Mouse (Mus musculus): ENCODE measurements at regions not wholly inside any gene's neighbourhood (a gene's known extent, or its start where the extent isn't known, plus 50 kb on each side); places are given as distances from the start of the nearest gene placed in this dataset.

DNA sequence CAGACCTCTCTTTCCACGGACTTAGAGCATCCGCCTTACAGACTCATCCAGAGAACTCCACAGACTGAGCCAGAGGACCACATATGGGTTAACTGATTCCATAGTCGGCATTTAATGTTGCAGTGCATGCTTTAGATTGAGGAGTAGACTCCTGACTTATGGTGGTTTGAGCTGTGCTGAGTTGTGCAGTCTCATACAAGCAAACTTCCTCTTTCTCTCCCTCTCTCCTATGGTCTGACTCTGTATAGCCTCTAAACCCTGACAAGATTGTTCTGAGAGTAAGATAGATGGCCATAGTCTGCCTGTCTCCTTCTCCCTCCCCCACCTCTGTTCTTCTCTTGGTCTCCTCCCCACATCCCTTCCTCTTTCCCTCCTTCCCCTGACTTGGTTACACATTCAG, 616.0 kb downstream of the Ryr2 start:
- in situ Hi-C loops (cut with MboI, MseI), result loop anchor here (5.0 kb wide), 1 partner anchor 42 kb away; no protein-coding TSS in a partner anchor

DNA sequence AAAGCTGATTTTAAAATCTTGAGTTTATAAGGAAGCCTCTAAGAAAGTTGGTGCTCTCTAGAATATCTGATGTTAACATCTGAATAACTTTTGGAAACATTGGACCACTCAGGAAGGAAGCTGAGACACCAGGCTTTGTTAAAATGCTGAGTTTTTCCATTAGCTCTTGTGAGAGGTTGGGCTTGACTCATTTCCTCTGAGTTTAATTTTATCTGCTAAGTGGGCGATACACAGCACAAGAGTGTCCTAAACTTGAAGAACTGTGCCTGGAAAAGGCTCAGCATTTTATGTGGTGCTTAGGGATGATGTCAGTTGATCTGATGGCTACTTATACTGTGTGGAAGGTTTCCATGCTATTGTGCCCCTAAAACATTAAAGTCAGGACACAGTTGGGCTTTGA, 623.6 kb downstream of the Ryr2 start:
- in situ Hi-C loops (cut with MboI, MseI), result no loop called here

DNA sequence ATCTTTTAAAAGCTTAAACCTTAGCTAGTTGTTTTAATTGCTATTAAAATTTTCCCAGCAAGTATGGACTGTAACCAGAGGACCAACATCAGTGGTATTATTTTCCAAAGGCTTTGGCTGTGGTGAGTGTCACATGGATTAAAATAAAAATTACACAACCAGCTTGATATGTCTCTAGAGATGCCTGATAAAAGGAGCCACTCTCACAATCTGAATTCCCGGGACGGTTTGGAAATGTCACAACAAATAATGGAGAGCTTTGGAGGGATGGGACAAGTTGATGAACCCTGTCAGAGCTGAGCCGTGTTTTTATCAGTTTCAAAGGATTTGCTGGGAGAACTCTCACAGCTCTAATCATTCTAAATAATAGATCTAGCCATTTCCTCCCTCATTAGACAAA, 624.0 kb downstream of the Ryr2 start:
- in situ Hi-C loops (cut with MboI, MseI), result no loop called here

DNA sequence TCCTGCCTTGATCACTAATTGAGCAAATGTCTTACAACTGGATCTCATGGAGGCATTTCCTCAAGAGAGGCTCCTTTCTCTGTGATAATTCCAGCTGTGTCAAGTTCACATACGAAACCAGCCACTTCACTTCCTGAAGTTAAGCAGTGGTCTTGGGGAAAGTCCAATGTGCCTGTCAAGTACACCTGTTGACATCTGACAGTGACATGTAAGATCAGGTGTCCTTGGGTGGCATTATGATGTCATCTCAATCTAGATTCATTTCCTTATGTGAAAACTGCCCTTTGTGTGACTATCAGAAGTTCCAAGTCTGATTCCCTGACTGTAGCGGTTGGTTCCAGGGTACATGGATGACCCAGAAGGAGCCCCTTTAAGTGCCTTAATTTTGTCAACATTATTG, 646.5 kb downstream of the Ryr2 start:
- in situ Hi-C loops (cut with MboI, MseI), result no loop called here

DNA sequence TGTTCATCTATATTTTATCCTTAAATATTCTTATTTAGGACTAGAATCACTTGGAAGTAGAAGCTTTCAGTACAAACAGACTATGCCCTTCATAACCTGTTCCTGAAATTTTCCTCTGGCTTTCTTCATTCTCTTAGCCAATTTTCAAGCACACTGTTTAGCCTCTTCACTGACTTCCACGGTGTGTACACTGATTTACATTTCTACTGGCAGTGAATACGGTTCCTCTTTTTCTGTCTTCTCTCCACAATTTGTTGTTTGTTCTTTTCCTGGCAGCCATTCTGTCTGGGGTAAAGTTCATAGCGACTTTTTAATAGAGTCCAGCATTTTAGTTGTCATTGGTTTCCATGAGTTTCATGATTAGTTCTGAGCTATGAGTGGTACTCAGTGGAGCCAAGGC, 651.6 kb downstream of the Ryr2 start:
- in situ Hi-C loops (cut with MboI, MseI), result no loop called here

DNA sequence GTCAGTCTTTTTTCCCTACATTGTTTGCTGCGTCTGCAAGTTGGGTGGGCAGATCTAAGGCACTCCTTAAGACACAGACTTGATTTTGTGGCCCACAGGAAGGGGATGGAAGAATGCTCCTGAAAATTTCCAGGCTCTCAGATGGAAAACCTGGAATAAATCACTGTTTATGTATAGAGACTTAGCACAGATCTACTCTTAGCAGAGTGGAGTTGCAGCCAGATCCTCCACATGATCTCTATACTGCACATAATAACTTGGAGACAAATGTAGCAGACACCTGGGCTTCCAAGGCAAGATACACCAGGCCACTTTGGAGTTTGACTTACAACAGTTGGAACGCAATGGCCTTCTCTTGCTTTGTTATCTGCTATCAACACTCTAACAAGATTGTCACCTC, 654.3 kb downstream of the Ryr2 start:
- in situ Hi-C loops (cut with MboI, MseI), result no loop called here

DNA sequence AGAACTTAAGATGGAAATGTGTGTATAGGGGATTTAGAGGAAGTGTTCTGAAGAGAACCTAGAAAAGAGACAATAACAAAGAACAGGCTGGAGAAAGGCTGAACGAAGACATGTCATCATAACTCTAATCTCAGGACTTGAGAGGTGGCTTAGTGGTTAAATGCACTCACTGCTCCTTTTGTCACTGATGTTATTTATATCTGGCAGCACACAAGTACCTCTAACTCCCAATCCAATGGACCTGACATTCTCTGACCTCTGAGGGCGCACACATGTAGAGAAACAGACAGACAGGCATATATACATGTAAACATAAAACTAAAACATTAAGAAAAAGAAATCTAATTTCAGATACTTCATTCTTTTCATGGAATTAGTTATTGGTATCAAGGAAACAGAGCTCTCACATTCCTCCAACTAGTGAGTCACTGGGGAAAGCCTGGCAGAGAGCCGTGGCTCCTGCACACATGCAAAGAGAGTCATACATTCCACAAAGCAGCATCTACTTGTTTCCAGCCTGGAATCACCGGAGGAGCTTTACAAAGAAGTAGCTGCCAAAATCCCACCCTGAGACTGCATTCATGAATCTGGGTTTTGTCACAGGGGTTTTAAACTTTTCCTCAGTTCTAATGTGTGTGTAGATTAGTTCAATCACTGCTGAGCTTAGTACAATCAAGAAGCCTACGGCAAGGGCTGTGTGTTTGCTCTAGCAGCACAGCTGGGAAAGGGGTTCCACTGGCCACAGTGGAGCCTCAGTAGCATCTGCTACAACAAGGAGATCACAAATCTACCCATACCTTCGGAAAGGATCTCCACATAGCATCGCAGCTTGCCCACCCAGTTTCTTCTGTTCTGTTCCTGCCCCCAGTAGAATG, 674.0 kb downstream of the Ryr2 start:
- in situ Hi-C loops (cut with MboI, MseI), result loop anchor here (10.0 kb wide), 1 partner anchor 202 kb away; no protein-coding TSS in a partner anchor

DNA sequence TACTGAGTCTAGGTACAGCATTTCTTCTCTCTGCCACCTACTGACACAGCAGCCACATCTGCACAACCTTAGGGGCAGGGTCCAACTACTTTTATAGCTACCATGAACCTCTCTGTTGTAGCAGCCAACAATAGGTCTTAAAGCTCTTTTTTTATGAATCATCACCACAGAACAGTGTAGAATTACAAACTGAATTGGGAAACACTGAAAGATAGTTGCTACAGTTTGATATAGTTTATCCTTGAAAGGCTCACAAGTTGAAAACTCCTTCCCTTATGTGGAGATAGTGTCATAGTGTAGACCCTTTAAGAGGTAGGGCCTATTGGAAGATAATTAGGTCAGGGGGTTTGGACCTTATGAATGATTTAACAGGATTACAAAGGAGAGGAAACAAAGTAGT, 679.9 kb downstream of the Ryr2 start:
- in situ Hi-C loops (cut with MboI, MseI), result no loop called here

DNA sequence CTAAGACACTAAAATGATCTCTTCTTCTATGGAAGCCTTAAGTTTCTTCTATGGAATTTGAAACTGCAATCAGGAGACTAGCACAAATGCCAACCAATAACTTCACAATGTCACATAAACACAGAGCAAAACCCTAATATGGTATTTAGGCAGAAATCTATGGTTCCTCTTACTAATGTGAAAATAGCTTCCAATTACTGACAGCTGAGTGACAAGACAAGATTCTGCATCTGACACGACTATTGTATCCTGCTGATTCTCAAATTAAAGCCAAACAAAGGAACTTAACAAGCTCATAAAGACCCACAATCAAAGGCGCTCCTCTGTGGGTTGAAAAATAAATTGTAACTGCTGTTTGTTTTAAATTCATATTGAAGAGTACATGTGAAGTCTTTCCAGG, 714.7 kb downstream of the Ryr2 start:
- in situ Hi-C loops (cut with MboI, MseI), result no loop called here

DNA sequence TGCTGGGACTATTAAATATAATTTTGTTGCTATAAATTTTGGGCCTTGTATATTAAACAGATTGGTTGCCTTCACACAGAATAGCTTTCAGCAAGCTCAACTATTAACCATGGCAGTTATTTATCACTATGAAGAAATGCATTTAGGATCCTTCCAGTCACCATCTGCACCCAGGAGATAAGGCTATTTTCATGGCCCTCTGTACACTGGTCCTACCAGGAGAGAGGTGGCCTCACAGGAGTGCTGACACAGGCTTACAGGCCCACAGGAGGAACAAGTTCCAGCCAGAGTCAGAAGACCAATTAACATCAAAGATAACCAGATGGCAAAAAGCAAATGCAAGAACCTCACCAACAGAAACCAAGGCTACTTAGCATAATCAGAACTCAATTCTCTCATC, 731.3 kb downstream of the Ryr2 start:
- in situ Hi-C loops (cut with MboI, MseI), result no loop called here

DNA sequence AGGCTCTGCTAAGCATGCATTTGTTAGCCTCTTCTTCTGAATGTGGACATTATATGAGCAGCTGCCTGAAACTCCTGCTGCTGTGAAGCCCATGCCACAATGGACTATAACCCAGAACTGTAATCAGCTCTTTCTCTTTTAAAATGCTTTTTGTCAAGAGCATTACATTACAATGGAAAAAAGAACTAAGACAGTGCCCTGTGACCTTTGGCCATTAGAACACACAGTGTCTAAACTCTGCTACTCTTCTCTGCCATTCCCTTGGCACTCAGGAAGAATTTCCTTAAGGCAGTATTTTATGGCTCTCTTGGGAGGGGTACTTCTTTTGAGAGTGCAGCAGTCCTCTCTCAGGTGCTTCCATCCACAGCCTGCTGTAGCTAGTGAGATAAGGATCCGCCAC, 737.3 kb downstream of the Ryr2 start:
- in situ Hi-C loops (cut with MboI, MseI), result no loop called here

DNA sequence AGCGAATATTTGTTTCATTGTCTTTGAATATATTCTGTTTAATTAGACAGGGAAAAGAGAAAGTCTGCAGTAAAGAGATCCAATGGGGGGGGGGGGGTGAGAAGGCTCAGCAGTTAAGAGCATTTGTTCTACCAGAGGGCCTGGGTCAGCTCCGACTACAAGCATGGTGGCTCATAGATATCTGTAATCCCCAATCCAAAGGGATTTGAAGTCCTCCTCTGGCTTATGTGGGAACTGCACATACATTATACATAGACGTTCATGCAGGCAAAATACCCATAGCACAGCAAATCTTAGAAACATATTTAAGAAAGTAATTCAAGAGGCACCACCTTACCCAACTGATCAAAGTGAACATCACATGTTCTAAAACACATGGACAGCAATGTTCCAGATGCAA, 743.9 kb downstream of the Ryr2 start:
- in situ Hi-C loops (cut with MboI, MseI), result no loop called here

DNA sequence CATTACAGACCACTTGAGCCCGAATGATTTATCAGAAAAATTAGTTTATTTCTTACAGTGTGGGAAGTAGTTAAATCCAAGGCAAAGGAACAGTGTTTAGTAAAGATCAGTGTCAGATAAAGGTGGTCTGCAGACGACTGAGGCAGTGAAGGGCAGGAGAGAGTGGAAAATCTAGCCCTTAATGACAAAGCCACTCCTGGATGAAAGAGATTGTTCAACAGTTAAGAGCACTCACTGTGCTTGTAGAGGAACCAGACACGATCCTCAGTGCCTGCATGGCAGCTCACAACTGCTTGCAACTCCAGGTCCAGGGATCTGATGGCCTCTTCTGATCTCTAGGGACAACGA, 758.3 kb downstream of the Ryr2 start:
- in situ Hi-C loops (cut with MboI, MseI), result no loop called here

DNA sequence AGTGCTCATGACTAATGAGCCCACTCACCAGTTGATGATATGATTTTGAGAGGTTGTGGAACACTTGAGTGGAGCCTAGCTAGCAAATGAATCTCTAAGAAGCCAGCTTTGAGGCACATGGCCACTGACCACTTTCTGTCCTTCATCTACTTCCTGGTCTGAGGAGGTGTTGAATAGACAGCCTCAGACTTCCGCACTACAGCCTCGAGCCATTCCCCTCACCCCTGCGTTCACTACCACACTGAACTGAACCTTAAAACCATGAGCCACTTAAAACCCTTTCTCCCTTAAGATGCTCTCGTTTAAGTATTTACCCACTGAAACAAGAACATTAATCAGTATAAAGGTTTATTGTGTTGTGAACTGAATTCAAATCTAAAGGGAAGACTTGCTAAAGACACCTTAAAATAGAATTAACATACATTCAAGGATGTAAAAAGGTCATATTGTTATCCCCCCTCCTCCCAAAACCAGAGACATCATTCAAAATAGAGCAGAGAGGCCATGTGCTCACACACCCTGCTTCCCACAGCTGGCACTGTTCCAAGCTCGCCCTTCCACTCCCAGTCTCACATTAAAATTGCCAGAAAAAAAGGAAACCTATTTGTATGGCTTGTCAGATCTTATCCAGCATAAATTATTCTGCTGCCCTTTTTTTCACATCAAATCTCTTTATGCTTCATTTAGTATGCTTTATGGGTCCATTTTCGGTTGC, 758.8 kb downstream of the Ryr2 start:
- in situ Hi-C loops (cut with MboI, MseI), result no loop called here

DNA sequence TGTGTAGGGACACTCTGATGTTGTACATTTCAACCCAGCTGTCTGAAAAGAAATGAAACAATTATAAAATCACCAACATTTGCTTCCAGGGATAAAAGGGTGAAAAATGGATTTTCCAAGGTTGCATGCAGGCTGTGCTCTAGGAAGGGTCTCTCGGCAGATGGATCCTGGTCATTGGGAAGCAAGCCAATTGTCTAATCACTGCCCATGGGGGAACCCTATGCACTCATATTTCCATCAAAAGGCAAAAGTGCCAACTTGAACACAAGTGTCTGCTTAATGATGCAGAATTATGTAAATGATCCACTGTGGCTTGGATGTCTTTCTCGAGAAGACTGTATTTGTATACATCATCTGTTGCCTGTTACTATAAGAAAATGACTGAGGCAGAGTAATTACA, 762.2 kb downstream of the Ryr2 start:
- in situ Hi-C loops (cut with MboI, MseI), result no loop called here

DNA sequence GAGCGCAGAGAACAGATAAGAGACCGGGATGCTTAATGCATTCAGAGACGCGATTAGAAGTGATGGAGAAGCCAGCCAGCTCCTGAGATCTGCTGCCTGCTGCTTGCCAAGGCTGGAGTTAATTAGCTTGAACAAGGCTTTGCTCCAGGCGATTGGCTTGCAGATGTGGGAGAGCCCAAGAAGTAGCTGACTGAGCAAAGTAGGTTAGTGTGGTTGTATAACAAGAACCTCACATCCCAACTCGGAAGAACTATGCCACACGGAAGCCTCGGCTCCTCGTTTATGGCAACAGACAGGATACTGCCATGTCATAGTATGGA, 768.5 kb downstream of the Ryr2 start:
- in situ Hi-C loops (cut with MboI, MseI), result no loop called here

DNA sequence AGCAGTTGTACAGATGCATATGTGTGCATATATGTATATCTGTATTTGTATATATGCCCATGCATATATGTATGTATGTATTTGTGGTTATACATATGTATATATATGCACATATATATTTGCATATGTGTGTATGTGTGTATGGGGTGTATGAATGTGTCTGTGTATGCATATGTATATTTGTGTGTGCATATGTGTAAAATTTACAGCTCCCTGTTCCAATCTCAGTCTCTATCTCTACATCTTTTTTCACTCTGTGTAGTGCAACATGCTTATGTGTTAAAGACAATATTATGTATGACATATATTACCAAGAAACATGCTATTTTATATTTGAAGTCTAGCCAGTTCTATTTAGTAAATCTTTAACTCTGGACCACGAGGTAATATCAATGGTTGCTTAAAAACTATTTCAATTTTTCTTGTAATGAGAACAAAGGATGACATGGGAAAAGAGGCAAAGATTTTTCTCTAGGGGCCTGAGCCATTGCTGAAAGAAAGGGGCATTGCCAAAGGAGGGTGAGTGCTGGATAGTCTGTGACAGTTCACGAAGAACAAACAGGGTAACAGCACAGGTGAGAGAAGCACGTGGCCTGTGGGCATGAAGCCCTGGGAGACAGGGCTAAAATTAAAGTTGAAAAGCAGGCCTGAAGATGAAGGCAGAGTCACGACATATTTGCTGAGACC, 769.0 kb downstream of the Ryr2 start:
- in situ Hi-C loops (cut with MboI, MseI), result no loop called here

DNA sequence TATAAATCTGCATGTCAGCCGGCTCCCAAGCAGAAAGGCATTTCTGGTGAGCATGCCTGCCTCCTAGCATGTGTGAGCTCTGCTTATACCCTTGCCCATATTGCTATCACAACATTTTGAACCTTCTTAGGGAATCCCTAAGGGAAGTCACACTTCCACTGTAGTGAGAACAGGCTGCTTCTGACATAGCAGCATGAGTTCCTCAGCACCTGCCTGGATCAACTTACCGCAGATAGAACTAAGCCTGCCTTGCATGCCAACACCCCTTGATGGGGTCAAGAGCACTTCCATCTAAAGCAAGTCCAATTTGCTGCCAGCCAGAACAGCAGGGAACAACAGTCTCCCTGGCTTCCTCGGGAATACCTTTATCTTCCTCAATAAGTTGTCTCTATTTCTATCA, 769.8 kb downstream of the Ryr2 start:
- in situ Hi-C loops (cut with MboI, MseI), result no loop called here

DNA sequence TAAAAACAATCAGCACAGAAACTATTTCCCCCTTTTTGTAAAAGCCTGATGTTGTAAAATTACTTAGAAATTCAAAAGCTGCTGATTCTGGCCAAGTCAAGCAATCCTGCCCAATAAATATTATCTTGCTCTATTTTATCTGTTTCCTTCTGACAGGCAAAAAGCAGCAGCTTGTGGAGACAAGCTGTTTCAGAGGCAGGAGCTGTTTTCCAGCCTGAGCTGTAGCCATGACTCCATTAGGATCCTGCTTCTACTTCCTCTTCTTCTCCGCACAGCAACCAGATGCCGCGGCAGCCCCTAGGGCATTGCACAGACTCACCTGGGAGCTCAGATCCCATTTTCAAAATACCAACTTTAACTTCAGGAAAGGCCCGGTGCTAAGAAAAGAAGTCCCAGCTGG, 774.8 kb downstream of the Ryr2 start:
- in situ Hi-C loops (cut with MboI, MseI), result no loop called here

DNA sequence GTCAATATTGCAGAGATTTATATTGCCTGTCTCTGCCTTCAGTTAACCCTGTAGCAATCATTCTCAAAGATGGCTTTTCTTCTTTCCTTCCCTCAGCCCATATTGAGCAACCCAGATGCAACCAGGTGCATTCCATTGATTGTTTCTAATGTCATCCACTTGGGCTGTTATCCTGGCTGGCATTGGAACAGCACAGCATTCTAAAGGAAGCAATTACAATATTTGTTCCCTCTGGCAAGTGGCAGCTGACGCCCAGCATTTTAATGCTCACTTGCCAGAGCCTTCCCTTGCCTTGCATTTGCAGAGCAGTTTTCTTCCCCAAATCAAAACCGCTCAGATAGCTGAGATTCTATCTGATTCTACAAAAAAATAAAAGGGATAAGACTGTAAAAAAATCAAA, 798.0 kb downstream of the Ryr2 start:
- in situ Hi-C loops (cut with MboI, MseI), result no loop called here

DNA sequence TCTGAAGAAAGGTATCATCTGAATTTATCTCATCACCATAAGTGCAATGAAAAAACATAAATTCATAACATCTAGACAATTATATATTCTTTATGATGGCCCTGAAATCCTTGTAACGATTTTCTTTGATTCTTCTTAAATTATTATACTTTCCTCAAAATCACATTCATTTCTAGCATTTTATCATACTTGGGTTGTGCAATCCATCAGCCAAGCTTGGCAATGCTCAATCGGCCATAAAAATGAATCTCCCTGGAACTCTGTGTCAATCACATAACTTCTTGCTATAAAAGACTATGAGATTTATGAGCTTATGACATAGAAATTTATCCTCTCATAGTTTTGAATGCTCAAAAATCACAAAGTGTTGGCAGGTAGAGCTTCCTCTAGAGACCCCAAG, 811.3 kb downstream of the Ryr2 start:
- in situ Hi-C loops (cut with MboI, MseI), result no loop called here

DNA sequence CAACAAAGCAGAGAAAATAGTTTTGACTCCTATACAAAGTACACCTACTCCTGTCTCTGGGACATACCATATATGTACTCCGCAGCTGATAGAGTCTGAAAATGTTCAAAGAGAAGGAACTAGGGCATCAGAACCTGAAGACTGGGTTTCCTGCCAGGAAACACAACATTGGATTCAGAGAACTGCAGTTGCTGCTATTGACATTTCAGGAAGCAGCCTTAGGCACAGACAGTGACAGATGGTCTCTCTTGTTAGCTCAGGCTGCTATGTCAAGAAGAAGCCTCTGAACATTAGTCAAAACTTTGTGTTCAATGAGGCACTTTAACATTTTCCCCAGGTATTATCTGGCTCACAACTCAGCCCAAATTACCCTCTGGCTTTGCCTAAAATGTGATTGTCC, 812.1 kb downstream of the Ryr2 start:
- in situ Hi-C loops (cut with MboI, MseI), result no loop called here

DNA sequence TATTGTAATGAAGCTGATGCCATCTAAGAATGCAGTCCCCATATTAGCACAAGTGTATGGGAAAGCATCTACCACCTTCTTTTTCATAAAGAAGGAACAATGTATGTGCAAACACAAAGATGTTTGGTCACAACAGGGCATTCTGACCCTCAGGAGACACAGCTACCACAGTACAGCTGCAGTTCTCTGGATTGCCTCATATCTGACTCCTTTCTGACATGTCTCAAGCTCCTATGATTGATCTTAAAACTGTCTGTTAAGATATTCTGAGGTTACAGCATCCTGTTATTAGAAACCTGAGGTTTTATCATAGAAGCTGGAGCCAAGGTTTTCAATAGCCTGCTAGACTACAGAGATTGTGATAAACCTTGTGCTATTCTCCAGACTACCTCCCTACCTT, 813.0 kb downstream of the Ryr2 start:
- in situ Hi-C loops (cut with MboI, MseI), result no loop called here

Data from T-helper 1 cell (primary cell).